Mouse (Mus musculus): ENCODE results near the gene Nemp1.

DNA sequence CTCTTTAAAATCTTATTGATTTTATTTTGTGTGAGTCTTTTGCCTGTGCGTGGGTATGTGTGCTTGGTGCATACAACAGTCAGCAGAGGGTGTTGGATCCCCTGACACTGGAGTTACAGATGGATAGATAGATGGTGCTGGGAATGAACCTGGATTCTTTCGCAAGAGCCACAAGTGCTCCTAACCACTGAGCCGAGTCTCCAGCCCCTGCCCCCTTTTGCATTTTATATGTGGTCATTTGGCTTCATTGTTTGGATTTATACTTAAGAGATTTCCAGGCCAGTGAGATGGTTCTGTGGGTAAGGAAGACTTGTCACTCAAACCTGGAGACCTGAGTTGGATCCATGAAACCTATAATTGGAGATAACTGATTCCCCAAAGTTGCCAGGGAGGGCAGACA lies 13.2 kb downstream of the Nemp1 start:
- no peak for TF ChIP-seq EP300 (IDR thresholded peaks at IDR 0.05; ENCODE audit: low read depth)
- TF ChIP-seq CTCF (IDR thresholded peaks at IDR 0.05; ENCODE audit: low read depth) = no peak
